Mouse (Mus musculus): Measurements from ENCODE around the gene Glipr1l1. TPM values are rescaled to one million over a fixed set of nuclear protein-coding genes. Genes with fewer than 3 reads are reported as not detected.

Glipr1l1 gene
- not detected for total RNA-seq (2023)

GRCm38 (mm10) chr10:112059702-112060582 lies at the start of gene Glipr1l1:
Gene Glipr1l1 (plus strand): TSS chr10:112060189.

GRCm38 (mm10) chr10:112083157-112083556 lies 23.2 kb downstream of the Glipr1l1 start, which contains the start of gene Glipr1l2:
Gene Glipr1l2 (plus strand): TSS chr10:112083354.

Other genes starting within 250 kb of the Glipr1l1 start
- gene Krr1, start 87.5 kb upstream of the Glipr1l1 start, total RNA-seq (2023): 50.1 TPM
- gene Glipr1, start 57.6 kb upstream of the Glipr1l1 start, total RNA-seq (2023): 51.4 TPM
- gene Glipr1l2, start 23.2 kb downstream of the Glipr1l1 start, total RNA-seq (2023): not detected
- gene Glipr1l3, start 100.1 kb downstream of the Glipr1l1 start, total RNA-seq (2023): not detected
- not detected for gene Caps2, start 103.4 kb downstream of the Glipr1l1 start, total RNA-seq (2023)
- gene Kcnc2, start 210.9 kb downstream of the Glipr1l1 start, total RNA-seq (2023): not detected

All from CD8-positive naive resting alpha-beta T cell, adult 57 days (primary cell).